Mouse (Mus musculus) kidney, adult 11 months (tissue): Measurements from ENCODE around the gene Dhx16.

Source experiments
- DNase-seq: peaks from one replicate; pipeline ENCODE4 v3.0.0; 2022

The Dhx16 gene

GRCm38 (mm10) chr17:35897644-35898573, 18.3 kb downstream of the Dhx16 start:
- peak; percentile 50 for DNase-seq

GRCm38 (mm10) chr17:35900636-35901035, 21.0 kb downstream of the Dhx16 start:
- no peak for DNase-seq

GRCm38 (mm10) chr17:35903343-35903991, 23.8 kb downstream of the Dhx16 start:
- DNase-seq = peak; percentile 83

- no peak for DNase-seq
Measured at GRCm38 (mm10) chr17:35903992-35904355, 24.4 kb downstream of the Dhx16 start.

GRCm38 (mm10) chr17:35905587-35905986, 26.0 kb downstream of the Dhx16 start:
- DNase-seq = no peak

GRCm38 (mm10) chr17:35907609-35908008, 28.0 kb downstream of the Dhx16 start:
- no peak for DNase-seq

GRCm38 (mm10) chr17:35909186-35909918, 29.7 kb downstream of the Dhx16 start:
- DNase-seq = no peak

- DNase-seq = peak; percentile 94
Measured at GRCm38 (mm10) chr17:35909919-35910369, 30.3 kb downstream of the Dhx16 start, which contains the start of gene Atat1. TSS of gene Atat1 (minus strand) at chr17:35910075.

GRCm38 (mm10) chr17:35914975-35915374, 35.4 kb downstream of the Dhx16 start:
- no peak for DNase-seq

- peak; percentile 67 for DNase-seq
Measured at GRCm38 (mm10) chr17:35915538-35916296, 36.1 kb downstream of the Dhx16 start.

GRCm38 (mm10) chr17:35916297-35917142, 36.9 kb downstream of the Dhx16 start, which contains the start of the genes Mrps18b and Ppp1r10:
TSS of gene Mrps18b (minus strand) at chr17:35916389.
TSS of gene Ppp1r10 (plus strand) at chr17:35916434.
- DNase-seq = peak; percentile 99

- no peak for DNase-seq
Measured at GRCm38 (mm10) chr17:35917143-35917462, 37.5 kb downstream of the Dhx16 start.

- peak; percentile 43 for DNase-seq
Measured at GRCm38 (mm10) chr17:35917463-35918251, 38.0 kb downstream of the Dhx16 start.

GRCm38 (mm10) chr17:35918276-35919059, 38.8 kb downstream of the Dhx16 start:
- peak; percentile 47 for DNase-seq

- DNase-seq = peak; percentile 97
Measured at GRCm38 (mm10) chr17:35919060-35919715, 39.6 kb downstream of the Dhx16 start.

GRCm38 (mm10) chr17:35919864-35920301, 40.3 kb downstream of the Dhx16 start:
- DNase-seq = no peak

- DNase-seq = no peak
Measured at GRCm38 (mm10) chr17:35920384-35920783, 40.8 kb downstream of the Dhx16 start.

- no peak for DNase-seq
Measured at GRCm38 (mm10) chr17:35920862-35921562, 41.4 kb downstream of the Dhx16 start.
